Mouse (Mus musculus) embryonic facial prominence, embryonic 15.5 days (tissue): ENCODE results near the gene Patl2. TPM values are rescaled to one million over a fixed set of nuclear protein-coding genes. Genes with fewer than 3 reads are reported as not detected.
A peak's percentile ranks its signal among the peaks of the same experiment; 100 is the strongest.

Experiments used
- ATAC-seq: fragments of 200-750 bp; cut with Nextera tagmentation; 2 replicates; pipeline ENCODE4 v1.8.0; 2017; ENCODE audit warnings: low read depth, moderate TSS enrichment; ENCODE audit not compliant: insufficient number of reproducible peaks, low FRiP score, low TSS enrichment
- H3K27ac ChIP-seq: fragments of 300-500 bp; sonication (generic); replicated peaks from 2 replicates; pipeline ENCODE4 v1.5.1; 2015; ENCODE audit warnings: mild to moderate bottlenecking, inconsistent platforms
- H3K27me3 ChIP-seq: fragments of 300-500 bp; sonication (generic); 2 replicates; pipeline ENCODE4 v1.6.1; 2015; ENCODE audit warnings: inconsistent platforms
- H3K36me3 ChIP-seq: fragments of 300-500 bp; sonication (generic); 2 replicates; pipeline ENCODE4 v1.6.1; 2015; ENCODE audit warnings: mild to moderate bottlenecking, inconsistent platforms
- H3K4me1 ChIP-seq: fragments of 300-500 bp; sonication (generic); 2 replicates; pipeline ENCODE4 v1.6.1; 2015; ENCODE audit warnings: inconsistent platforms
- H3K4me2 ChIP-seq: fragments of 300-500 bp; sonication (generic); replicated peaks from 2 replicates; pipeline ENCODE4 v1.6.1; 2015; ENCODE audit warnings: mild to moderate bottlenecking, inconsistent platforms
- H3K4me3 ChIP-seq: fragments of 300-500 bp; sonication (generic); replicated peaks from 2 replicates; pipeline ENCODE4 v1.5.1; 2015; ENCODE audit warnings: mild to moderate bottlenecking, inconsistent platforms
- H3K9ac ChIP-seq: fragments of 300-500 bp; sonication (generic); 2 replicates; pipeline ENCODE4 v1.6.1; 2015; ENCODE audit warnings: inconsistent platforms
- H3K9me3 ChIP-seq: fragments of 300-500 bp; sonication (generic); replicated peaks from 2 replicates; pipeline ENCODE4 v1.6.1; 2016; ENCODE audit warnings: inconsistent platforms
- WGBS: fragments of 180-500 bp; shearing (Covaris S2); methylation state at CpG from one replicate; pipeline ENCODE4 v1.1.7; 2015; 5-methylcytosine and 5-hydroxymethylcytosine counted together
- polyA plus RNA-seq: library from polyadenylated mRNA; unstranded; fragments of >200 nt; fragmentation: Nextera tagmentation; extraction: Ambion mirVana; gene quantifications from 2 replicates; pipeline ENCODE4 v1.2.1, GENCODE M21; 2015

The Patl2 gene
- polyA plus RNA-seq: 0.08 TPM in 1 of 2 replicates, not detected in the other

- Histone ChIP-seq H3K27me3 (no peaks in the 10 kb centered on the region), H3K4me1 (no peaks in the 10 kb centered on the region), H3K9me3 (no peaks in the 10 kb centered on the region), H3K36me3 (no peaks in the 10 kb centered on the region), H3K4me2 (no peak within 1 kb of the TSS), H3K27ac (no peak within 1 kb of the TSS), H3K9ac (no peak within 1 kb of the TSS), H3K4me3 (no peak within 1 kb of the TSS)
- 84% methylated on average over 17 of the region's 17 CpGs for whole genome bisulfite sequencing
- no peak for ATAC-seq
Observed at GRCm38 (mm10) chr2:122186106-122186505, at the start of gene Patl2, which contains the start of gene Terb2. TSS of gene Patl2 (minus strand) at chr2:122186189. TSS of gene Terb2 (plus strand) at chr2:122186272.

- no peaks in the 10 kb centered on the region for H3K27me3 ChIP-seq
- no peak overlapping the region for H3K27ac ChIP-seq
- no peaks in the 10 kb centered on the region for H3K36me3 ChIP-seq
- ATAC-seq: no peak
- WGBS: 82% methylated on average over 2 of the region's 2 CpGs
- H3K9ac ChIP-seq: no peak overlapping the region
- H3K9me3 ChIP-seq: no peaks in the 10 kb centered on the region
- H3K4me3 ChIP-seq: peak overlapping the region; percentile 62
- H3K4me2 ChIP-seq: peak overlapping the region; percentile 84
- peaks cover 11% of the 10 kb centered on the region for H3K4me1 ChIP-seq
Observed at GRCm38 (mm10) chr2:122235425-122235824, 49.4 kb upstream of the Patl2 start.

DNA sequence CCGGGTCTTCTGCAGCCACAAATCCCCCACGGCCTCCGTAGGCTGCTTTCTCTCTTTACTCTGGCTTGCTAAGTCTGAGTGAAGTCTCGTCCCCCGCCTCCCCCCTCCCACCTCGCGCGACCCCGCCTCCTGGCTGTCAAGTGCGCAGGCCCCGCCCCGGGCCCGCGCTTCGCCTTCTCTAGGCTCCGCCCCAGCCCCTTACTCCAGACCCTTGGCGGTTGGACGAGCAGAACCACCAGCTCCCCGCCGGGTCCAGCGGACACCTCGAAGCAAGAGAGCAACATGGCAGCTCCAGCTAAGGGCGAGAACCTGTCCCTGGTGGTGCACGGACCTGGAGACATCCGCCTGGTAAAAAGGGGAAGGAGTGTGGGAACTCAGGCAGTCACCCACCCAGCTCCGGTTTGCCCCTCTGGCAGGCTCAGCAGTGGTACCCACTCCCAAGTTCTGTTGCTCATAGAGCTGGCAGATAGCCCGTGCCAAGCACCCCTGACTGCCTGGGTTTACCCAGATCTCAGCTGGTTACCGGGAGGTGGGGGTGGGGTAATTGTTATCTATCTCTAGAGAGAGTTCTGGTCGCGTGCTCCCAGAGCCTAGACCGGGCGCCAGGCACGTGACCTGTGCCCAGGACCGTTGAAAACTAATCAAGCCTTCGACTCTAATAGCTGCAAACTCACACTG lies 48.8 kb upstream of the Patl2 start, which contains the start of gene Sord:
Gene Sord (plus strand): TSS at position 139 of the 678 bp plus-strand sequence.
- no peaks in the 10 kb centered on the region for H3K36me3 ChIP-seq
- H3K4me3 ChIP-seq: peak within 1 kb of the TSS; percentile 62
- H3K4me2 ChIP-seq: peak within 1 kb of the TSS; percentile 84
- peak; percentile 92 for ATAC-seq
- H3K4me1 ChIP-seq: peaks cover 11% of the 10 kb centered on the region
- peak within 1 kb of the TSS; percentile 31 for H3K9ac ChIP-seq
- H3K27me3 ChIP-seq: no peaks in the 10 kb centered on the region
- peak within 1 kb of the TSS; percentile 87 for H3K27ac ChIP-seq
- H3K9me3 ChIP-seq: no peaks in the 10 kb centered on the region
- under 1% methylated on average over 35 of the region's 35 CpGs for WGBS

DNA sequence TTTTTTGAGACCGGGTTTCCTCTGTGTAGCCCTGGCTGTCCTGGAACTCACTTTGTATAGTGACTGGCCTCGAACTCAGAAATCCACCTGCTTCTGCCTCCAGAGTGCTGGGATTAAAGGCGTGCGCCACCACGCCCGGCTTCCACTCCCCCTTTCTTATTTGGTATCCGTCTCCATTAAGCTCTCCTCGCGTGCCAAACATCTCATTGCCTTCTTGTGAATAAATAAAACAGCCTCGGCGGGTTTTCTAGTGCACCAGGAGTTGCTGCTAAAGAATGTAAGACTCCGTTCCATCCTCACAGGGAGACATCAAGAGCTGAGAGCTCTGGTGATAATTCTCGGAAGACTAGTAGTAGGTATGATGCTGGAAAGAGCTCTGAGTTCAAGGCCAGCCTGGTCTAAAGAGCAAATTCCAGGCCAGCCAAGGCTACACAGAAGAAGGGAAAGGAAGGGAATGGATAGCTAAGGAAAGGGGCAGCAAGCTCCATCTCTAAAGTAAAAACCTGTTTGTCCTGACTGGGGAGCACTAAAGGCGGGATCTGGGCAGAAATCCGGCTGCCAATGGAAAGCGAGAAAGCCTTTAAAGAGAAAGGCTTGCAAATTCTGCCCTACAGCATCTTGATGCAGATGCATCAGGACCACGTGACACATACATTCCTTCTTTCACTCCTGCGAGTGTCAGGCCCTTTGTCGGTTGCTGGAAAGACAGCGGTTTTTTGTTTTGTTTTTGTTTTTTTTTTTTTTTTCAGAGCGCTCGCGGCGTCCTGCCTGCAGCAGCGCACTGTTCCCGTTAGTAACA lies 48.0 kb upstream of the Patl2 start:
- Histone ChIP-seq H3K9me3 (no peaks in the 10 kb centered on the region), H3K27ac (peak overlapping the region; percentile 87), H3K4me3 (peak overlapping the region; percentile 62), H3K4me2 (peak overlapping the region; percentile 84), H3K4me1 (peaks cover 11% of the 10 kb centered on the region), H3K27me3 (no peaks in the 10 kb centered on the region), H3K36me3 (no peaks in the 10 kb centered on the region), H3K9ac (peak overlapping the region; percentile 31)
- no peak for ATAC-seq
- WGBS: 6% methylated on average over 26 of the region's 26 CpGs

GRCm38 (mm10) chr2:122233341-122233740 lies 47.4 kb upstream of the Patl2 start:
- H3K27me3 ChIP-seq: no peaks in the 10 kb centered on the region
- peaks cover 11% of the 10 kb centered on the region for H3K4me1 ChIP-seq
- no peak overlapping the region for H3K9ac ChIP-seq
- no peak for ATAC-seq
- H3K4me3 ChIP-seq: no peak overlapping the region
- no peaks in the 10 kb centered on the region for H3K9me3 ChIP-seq
- H3K4me2 ChIP-seq: peak overlapping the region; percentile 84; the same call in 1 of the 2 replicates
- 49% methylated on average over 5 of the region's 5 CpGs for WGBS
- no peaks in the 10 kb centered on the region for H3K36me3 ChIP-seq
- H3K27ac ChIP-seq: no peak overlapping the region

DNA sequence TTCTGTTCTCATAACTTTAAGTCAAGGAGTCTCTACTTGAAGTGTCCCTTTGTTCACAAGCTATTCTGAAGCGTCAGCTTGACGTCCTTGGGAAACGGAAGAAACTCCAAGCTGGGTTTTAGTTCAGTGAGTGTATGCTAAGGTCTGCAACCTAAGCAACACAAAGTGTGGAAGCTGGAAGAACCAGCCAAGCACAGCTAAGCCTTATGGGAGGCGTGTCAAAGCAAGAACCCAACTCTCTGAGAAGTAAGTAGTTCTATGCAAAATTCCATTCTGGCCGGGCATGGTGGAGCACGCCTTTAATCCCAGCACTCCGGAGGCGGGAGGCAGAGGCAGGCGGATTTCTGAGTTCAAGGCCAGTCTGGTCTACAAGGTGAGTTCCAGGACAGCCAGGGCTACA lies 45.6 kb upstream of the Patl2 start:
- H3K27ac ChIP-seq: no peak overlapping the region
- ATAC-seq: no peak
- H3K36me3 ChIP-seq: no peaks in the 10 kb centered on the region
- H3K4me2 ChIP-seq: no peak overlapping the region
- 75% methylated on average over 9 of the region's 9 CpGs for WGBS
- H3K9ac ChIP-seq: no peak overlapping the region
- no peaks in the 10 kb centered on the region for H3K27me3 ChIP-seq
- H3K9me3 ChIP-seq: no peaks in the 10 kb centered on the region
- H3K4me3 ChIP-seq: no peak overlapping the region
- peaks cover 11% of the 10 kb centered on the region for H3K4me1 ChIP-seq

DNA sequence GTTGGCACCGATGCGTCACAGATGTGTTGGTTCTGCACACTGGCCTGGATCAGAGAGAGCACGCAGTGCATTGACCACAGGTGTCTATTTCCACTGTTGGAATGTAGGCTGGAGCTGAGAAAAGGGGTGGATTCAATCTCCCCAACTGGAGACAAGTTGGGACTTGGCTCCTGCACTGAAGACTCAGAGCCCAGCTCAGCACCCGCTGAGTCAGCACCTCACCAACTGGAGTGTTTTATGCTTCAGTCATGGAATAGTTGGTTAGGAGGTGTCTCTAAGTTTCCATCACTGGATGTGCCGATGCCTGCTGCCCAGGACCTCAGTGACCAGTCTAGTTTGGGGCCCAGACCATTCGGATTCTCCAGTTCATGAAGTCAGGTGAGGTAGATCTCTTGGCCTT lies 44.4 kb upstream of the Patl2 start:
- H3K27ac ChIP-seq: no peak overlapping the region
- peaks cover 11% of the 10 kb centered on the region for H3K4me1 ChIP-seq
- no peaks in the 10 kb centered on the region for H3K36me3 ChIP-seq
- no peaks in the 10 kb centered on the region for H3K9me3 ChIP-seq
- no peak overlapping the region for H3K4me2 ChIP-seq
- no peak overlapping the region for H3K9ac ChIP-seq
- H3K4me3 ChIP-seq: no peak overlapping the region
- ATAC-seq: no peak
- WGBS: 67% methylated on average over 6 of the region's 6 CpGs
- H3K27me3 ChIP-seq: no peaks in the 10 kb centered on the region

- no peak overlapping the region for H3K9ac ChIP-seq
- ATAC-seq: no peak
Observed at GRCm38 (mm10) chr2:122223654-122224053, 37.7 kb upstream of the Patl2 start.

GRCm38 (mm10) chr2:122222272-122222671 lies 36.3 kb upstream of the Patl2 start:
- H3K36me3 ChIP-seq: no peaks in the 10 kb centered on the region
- H3K27me3 ChIP-seq: no peaks in the 10 kb centered on the region
- no peaks in the 10 kb centered on the region for H3K4me1 ChIP-seq
- H3K27ac ChIP-seq: no peak overlapping the region
- no peak overlapping the region for H3K4me2 ChIP-seq
- H3K9ac ChIP-seq: no peak overlapping the region
- 82% methylated on average over 5 of the region's 5 CpGs for WGBS
- no peak overlapping the region for H3K4me3 ChIP-seq
- ATAC-seq: no peak
- H3K9me3 ChIP-seq: no peaks in the 10 kb centered on the region

More at GRCm38 (mm10) chr2:122223654-122224053, 37.7 kb upstream of the Patl2 start:
- H3K4me2 ChIP-seq: no peak overlapping the region
- no peaks in the 10 kb centered on the region for H3K4me1 ChIP-seq
- no peak overlapping the region for H3K4me3 ChIP-seq
- H3K9me3 ChIP-seq: no peaks in the 10 kb centered on the region
- H3K27ac ChIP-seq: no peak overlapping the region
- no peaks in the 10 kb centered on the region for H3K27me3 ChIP-seq
- H3K36me3 ChIP-seq: no peaks in the 10 kb centered on the region

DNA sequence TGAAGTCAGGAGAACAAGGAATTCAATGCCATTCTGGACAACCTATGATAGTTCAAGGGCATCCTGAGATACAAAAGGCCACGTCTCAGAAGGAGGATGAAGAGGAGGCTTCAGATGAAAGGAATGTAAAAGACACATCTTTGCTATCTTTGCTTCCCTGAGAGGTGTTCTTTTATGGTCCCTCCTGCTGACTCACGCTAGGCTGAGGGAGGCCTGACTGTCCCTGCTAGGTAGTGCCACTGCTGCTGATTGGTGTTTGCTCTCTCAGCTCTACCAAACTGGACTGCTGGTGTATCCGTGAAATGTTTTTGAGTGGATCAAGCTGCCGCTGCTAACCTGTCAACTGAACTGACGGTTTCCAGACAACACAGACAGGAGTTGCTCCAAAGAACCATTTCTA lies 35.8 kb upstream of the Patl2 start:
- Histone ChIP-seq H3K4me3 (no peak overlapping the region), H3K27me3 (no peaks in the 10 kb centered on the region), H3K9me3 (no peaks in the 10 kb centered on the region), H3K27ac (no peak overlapping the region), H3K36me3 (no peaks in the 10 kb centered on the region), H3K4me2 (no peak overlapping the region), H3K4me1 (no peaks in the 10 kb centered on the region), H3K9ac (no peak overlapping the region)
- no peak for ATAC-seq
- WGBS: 45% methylated on average over 5 of the region's 5 CpGs

DNA sequence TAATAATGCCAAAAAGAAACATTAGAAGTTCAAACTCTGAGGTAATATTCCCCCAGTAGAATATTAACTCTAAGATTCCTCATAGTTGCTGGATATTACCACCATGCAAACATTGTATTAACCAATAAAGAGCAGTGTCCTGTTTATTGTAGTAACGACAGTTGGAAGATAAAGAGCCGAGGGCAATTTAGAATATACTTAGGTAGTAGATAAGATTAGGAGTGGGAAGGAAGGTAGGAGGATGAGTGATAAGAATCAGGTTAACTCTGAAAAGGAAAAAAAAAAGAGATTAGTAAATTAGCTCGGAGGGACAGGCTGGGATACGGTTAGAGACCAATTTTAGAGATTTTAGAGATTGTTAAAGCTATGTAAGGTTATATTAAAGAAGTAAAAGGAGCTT lies 35.4 kb upstream of the Patl2 start:
- no peak overlapping the region for H3K9ac ChIP-seq
- no peaks in the 10 kb centered on the region for H3K27me3 ChIP-seq
- no peak overlapping the region for H3K4me3 ChIP-seq
- no peaks in the 10 kb centered on the region for H3K36me3 ChIP-seq
- H3K4me2 ChIP-seq: no peak overlapping the region
- H3K9me3 ChIP-seq: no peaks in the 10 kb centered on the region
- no peak overlapping the region for H3K27ac ChIP-seq
- WGBS: 57% methylated on average over 4 of the region's 4 CpGs
- H3K4me1 ChIP-seq: no peaks in the 10 kb centered on the region
- no peak for ATAC-seq
